Mouse (Mus musculus): ENCODE measurements around the gene Nyap1.
A peak's percentile ranks its signal among the peaks of the same experiment; 100 is the strongest.
"Not testable (repeated sequence)": the region's sequence is repeated elsewhere in the genome, so short reads cannot be mapped to it uniquely, and the experiment has no call there.

Nyap1 gene

GRCm38 (mm10) chr5:137766270-137766669 is 24.9 kb upstream of the Nyap1 start:
- no peak for DNase-seq

- no peak for DNase-seq
These were observed 23.4 kb upstream of the Nyap1 start for GRCm38 (mm10) chr5:137764609-137765340.

- peak; percentile 91 to 96 for DNase-seq
These were observed 18.6 kb upstream of the Nyap1 start for GRCm38 (mm10) chr5:137759971-137760412.

- no peak for DNase-seq
These were observed 17.6 kb upstream of the Nyap1 start for GRCm38 (mm10) chr5:137758921-137759534.

GRCm38 (mm10) chr5:137757887-137758286 is 16.5 kb upstream of the Nyap1 start:
- peak; percentile 38 to 72 for DNase-seq

- peak; percentile 88 to 93 for DNase-seq
These were observed 15.7 kb upstream of the Nyap1 start for GRCm38 (mm10) chr5:137756882-137757661.

GRCm38 (mm10) chr5:137756106-137756505 is 14.7 kb upstream of the Nyap1 start:
- DNase-seq = no peak

GRCm38 (mm10) chr5:137755425-137755824 is 14.0 kb upstream of the Nyap1 start:
- no peak for DNase-seq

- no peak for DNase-seq
These were observed 11.9 kb upstream of the Nyap1 start for GRCm38 (mm10) chr5:137753111-137753832.

GRCm38 (mm10) chr5:137751988-137752387 is 10.6 kb upstream of the Nyap1 start:
- DNase-seq = no peak

- DNase-seq = no peak
These were observed 9.9 kb upstream of the Nyap1 start for GRCm38 (mm10) chr5:137751221-137751887.

GRCm38 (mm10) chr5:137750212-137750611 is 8.8 kb upstream of the Nyap1 start:
- DNase-seq = not testable (repeated sequence)

- DNase-seq = peak in 1 of 2 experiments; percentile 35
These were observed 7.9 kb upstream of the Nyap1 start for GRCm38 (mm10) chr5:137749196-137749836.

- DNase-seq = peak; percentile 31 to 65
These were observed 6.8 kb upstream of the Nyap1 start for GRCm38 (mm10) chr5:137748130-137748770.

GRCm38 (mm10) chr5:137747326-137747961 is 6.0 kb upstream of the Nyap1 start:
- DNase-seq = peak; percentile 57 to 79

GRCm38 (mm10) chr5:137746851-137747325 is 5.5 kb upstream of the Nyap1 start:
- DNase-seq = peak in 1 of 2 experiments; percentile 60

- DNase-seq = peak; percentile 79 to 88
These were observed 5.0 kb upstream of the Nyap1 start for GRCm38 (mm10) chr5:137746282-137746850.

GRCm38 (mm10) chr5:137745214-137746171 is 4.1 kb upstream of the Nyap1 start, which contains the start of gene Tsc22d4:
Gene Tsc22d4, plus strand, starts transcription at chr5:137745730.
- DNase-seq = peak; percentile 93 to 97

GRCm38 (mm10) chr5:137744197-137744596 is 2.8 kb upstream of the Nyap1 start:
- no peak for DNase-seq

Data from kidney, postnatal 25 days (tissue).